Mouse (Mus musculus) heart, postnatal 25 days (tissue): ENCODE results near the gene Catsper2. TPM values are rescaled to one million over a fixed set of nuclear protein-coding genes. Genes with fewer than 3 reads are reported as not detected.

Experiments
- DNase-seq: peaks from one replicate; pipeline ENCODE4 v3.0.0; 2022; ENCODE audit warnings: low spot score
- intact Hi-C: fragments of 180-260 bp; cut with DNase I; formaldehyde crosslinking; loops from one replicate; pipeline ENCODE4 v1.15.1; 2025
- total RNA-seq, 2 experiments: library from RNA; stranded (reverse); gene quantifications; 2 replicates each; pipeline ENCODE4 v1.2.3; 2021

Gene Catsper2
- 1 to 10 TPM; 2.3 to 2.9 TPM for total RNA-seq

DNA sequence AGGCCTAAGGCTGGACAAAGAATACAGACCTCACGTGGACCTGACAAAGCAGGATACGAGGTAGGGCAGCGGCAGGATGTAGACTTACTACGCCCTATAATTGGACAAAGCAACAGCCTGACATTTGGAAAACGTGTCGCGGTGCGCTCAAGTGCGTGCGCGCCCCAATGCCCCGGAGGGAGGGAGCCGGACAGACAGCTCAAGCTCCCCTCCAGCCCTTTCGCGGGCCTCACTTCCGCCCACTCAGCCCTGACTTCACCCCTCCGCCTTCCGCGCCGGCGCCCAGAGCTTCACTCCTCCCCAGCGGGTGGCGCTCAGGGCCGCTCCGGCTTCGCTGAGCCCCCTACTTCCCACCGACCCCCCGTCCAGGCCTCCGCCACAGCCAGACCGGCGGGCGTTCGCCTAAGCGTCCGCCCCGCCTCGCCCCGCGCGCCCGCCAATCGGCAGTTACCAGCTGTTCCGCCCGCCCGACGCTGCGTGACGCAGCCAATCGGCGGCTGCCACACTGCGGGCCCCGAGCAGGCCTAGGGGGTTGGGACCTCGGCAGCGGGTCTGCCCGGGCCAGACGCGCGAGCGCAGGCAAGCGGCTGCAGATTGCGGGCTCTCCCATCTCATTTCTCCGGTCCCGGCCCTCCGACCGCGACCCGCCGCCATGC is at the start of gene Catsper2, which contains the start of gene Pdia3:
Gene Catsper2 (minus strand): TSS at position 406 of the 656 bp plus-strand sequence.
Gene Pdia3 (plus strand): TSS at position 389 of the 656 bp plus-strand sequence.
- DNase-seq: peak; percentile 96
- intact Hi-C loops: no loop called here

DNA sequence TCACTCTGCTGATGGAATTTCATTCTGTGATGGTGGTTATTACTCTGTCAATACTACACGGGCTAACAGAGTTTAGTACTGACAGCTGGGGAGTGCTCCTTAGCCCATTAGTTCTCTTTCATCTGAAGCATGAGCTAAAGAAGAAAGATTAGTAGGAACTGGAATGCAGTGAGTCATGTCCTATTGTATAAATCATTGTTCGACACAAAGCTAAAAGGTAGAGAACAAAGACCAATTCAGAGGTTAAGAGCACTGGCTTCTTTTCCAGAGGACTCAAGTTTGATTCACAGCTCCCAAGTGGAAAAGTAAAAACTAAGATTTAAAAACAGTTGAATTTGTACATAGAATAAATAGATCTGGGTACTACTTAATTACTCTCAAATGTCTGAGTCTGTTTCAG is 46.5 kb upstream of the Catsper2 start:
- DNase-seq: no peak
- intact Hi-C loops: no loop called here

- intact Hi-C loops: no loop called here
- peak; percentile 74 for DNase-seq
Measured at GRCm38 (mm10) chr2:121456692-121457642, 43.4 kb upstream of the Catsper2 start, which contains the start of gene Serinc4. Gene Serinc4, minus strand, starts transcription at chr2:121456781.

DNA sequence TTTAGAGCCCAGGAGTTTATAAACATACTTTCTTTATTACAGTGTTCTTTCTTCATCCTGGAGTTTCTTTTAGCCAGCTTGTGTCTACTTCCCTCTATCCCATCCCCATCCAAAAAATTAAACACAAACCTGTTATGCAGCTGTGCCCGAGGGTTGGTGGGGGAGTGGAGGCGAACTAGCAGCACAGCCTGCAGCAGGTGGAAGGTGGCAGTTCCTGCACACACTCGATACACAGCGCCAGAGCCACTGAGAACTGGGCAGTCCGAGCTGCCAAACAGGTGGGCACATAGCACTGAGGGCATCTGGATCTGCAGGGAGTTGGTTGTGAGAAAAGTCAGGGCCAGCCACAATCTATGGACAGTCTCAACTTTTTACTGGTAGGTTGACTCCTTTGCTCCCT is 41.9 kb upstream of the Catsper2 start:
- intact Hi-C loops: no loop called here

DNA sequence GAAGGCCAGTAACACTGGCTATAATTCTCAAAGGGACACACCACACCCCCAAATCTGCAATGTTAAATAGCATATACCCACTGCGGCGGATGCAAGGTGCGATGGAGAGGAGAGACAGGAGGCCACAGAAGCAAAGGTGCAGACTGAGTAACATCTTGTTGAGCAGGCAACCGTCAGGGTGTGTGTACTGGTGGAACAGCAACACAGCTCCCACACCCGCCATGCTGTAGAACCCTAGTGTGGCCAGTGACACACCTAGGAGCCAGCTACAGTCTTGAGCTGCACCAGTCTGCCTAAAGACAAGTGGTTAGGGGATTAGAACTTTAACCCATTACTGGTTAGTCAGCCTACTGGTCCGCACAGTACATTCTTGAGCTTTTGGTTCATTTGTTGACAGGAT is 40.3 kb upstream of the Catsper2 start:
- no peak for DNase-seq
- intact Hi-C loops: no loop called here

More for the DNA sequence above, 41.9 kb upstream of the Catsper2 start:
- DNase-seq: no peak

DNA sequence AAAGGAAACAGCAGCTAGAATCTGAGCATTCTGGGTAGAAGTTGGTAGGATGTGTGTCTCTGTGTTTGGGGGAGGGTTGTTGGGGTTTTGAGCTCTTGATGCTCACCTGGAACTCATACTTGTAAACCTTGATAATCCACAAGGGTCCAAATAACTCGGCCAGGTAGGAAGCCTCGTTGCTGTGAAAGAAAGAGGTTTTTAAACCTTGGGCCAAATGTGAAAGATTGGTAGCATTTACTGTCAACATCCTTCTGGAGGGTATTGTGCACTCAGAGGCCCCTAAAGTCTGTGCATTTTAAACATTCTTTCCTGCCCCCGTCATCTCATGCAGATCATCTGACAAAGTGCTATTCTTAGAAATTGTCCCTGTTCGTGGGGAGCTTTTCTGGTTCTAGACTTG is 39.4 kb upstream of the Catsper2 start, which contains the start of gene Hypk:
Gene Hypk (plus strand): TSS at position 301 of the 400 bp plus-strand sequence.
- no peak for DNase-seq
- intact Hi-C loops: no loop called here

GRCm38 (mm10) chr2:121452361-121452760 is 38.8 kb upstream of the Catsper2 start:
- DNase-seq: no peak
- intact Hi-C loops: no loop called here

DNA sequence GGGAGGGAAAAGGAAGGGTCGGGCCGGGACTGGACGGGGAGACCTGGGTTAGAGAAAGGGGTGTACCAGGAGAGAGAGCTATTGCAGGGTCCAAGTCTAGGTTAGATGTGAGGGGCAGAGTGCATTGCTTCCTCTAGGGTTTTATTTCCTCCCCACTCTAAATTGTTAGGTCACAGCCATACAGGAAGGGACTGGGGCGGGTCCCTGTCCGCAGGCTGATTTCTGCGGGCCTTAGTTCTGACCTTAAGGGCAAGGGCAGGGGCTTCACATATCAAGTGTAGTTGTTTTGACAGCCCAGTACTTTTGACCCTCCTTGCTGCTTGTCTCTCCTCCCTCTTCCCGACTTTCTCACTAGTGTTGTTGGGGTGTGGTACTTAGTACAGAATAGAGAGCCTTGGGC is 36.5 kb upstream of the Catsper2 start:
- DNase-seq: no peak
- intact Hi-C loops: no loop called here

DNA sequence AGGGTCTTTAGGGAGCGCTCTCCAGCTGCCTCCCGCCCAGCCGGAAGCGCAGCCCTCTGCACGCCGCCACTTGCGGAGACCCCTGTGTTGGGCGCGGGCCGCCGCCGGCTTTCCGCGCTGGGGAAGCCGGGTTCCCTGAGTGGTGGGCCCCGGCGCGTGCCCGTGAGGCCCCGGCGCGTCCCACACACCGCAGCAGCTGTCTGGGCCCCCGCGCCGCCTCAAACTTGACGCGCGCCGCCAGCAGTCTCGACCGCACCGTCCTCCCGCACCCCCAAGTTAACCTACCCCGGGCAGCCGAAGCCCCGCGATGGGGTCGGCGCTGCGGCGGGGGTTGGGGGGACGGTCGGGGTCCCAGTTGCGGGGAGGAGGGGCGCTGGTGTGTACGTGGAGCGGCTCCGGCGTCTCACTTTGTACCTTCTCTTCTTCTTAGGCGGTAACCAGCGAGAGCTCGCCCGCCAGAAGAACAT is 36.0 kb upstream of the Catsper2 start:
- DNase-seq: no peak
- intact Hi-C loops: loop anchor here (1.0 to 10.0 kb wide), 3 partner anchors 25 to 925 kb away; partner anchors contain the start of genes Mfap1a, Mfap1b and Wdr76

- intact Hi-C loops: loop anchor here (1.0 to 10.0 kb wide), 3 partner anchors 25 to 926 kb away; partner anchors contain the start of genes Mfap1a, Mfap1b and Wdr76
- peak; percentile 100 for DNase-seq
Measured at GRCm38 (mm10) chr2:121448739-121449535, 35.3 kb upstream of the Catsper2 start, which contains the start of gene Serf2. Gene Serf2, plus strand, starts transcription at chr2:121449195.

- intact Hi-C loops: loop anchor here (2.0 to 10.0 kb wide), 2 partner anchors 59 to 927 kb away; partner anchors contain the start of genes Mfap1a and Wdr76
- no peak for DNase-seq
Measured at GRCm38 (mm10) chr2:121448136-121448535, 34.5 kb upstream of the Catsper2 start.

GRCm38 (mm10) chr2:121447006-121447405 is 33.4 kb upstream of the Catsper2 start:
- no peak for DNase-seq
- intact Hi-C loops: loop anchor here (10.0 kb wide), 1 partner anchor 928 kb away; no protein-coding TSS in a partner anchor

GRCm38 (mm10) chr2:121446506-121446905 is 32.9 kb upstream of the Catsper2 start:
- no peak for DNase-seq
- intact Hi-C loops: loop anchor here (10.0 kb wide), 1 partner anchor 928 kb away; no protein-coding TSS in a partner anchor

GRCm38 (mm10) chr2:121445117-121445516 is 31.5 kb upstream of the Catsper2 start:
- no peak for DNase-seq

GRCm38 (mm10) chr2:121444178-121444577 is 30.6 kb upstream of the Catsper2 start, which contains the start of gene Ell3:
Gene Ell3, minus strand, starts transcription at chr2:121444278.
- intact Hi-C loops: loop anchor here (10.0 kb wide), 1 partner anchor 931 kb away; no protein-coding TSS in a partner anchor
- no peak for DNase-seq

More at GRCm38 (mm10) chr2:121445117-121445516, 31.5 kb upstream of the Catsper2 start:
- intact Hi-C loops: loop anchor here (10.0 kb wide), 1 partner anchor 930 kb away; no protein-coding TSS in a partner anchor

DNA sequence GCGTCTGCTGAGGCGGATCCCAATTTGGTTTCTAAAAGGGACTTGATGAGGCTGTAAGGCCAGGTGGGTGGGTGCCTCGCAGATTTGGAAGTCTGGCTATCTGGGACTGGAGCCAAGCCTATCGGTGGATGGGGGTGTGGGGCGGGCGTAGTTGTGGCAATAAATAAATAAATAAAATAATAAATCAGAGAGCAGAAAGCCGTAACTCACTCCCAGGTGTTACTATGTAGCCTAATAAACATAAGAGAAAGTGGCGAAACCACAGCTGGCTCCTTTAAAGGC is 29.4 kb upstream of the Catsper2 start:
- intact Hi-C loops: loop anchor here (10.0 kb wide), 1 partner anchor 932 kb away; no protein-coding TSS in a partner anchor
- no peak for DNase-seq

GRCm38 (mm10) chr2:121442259-121443067 is 28.9 kb upstream of the Catsper2 start:
- peak; percentile 22 for DNase-seq
- intact Hi-C loops: loop anchor here (10.0 kb wide), 1 partner anchor 932 kb away; no protein-coding TSS in a partner anchor

DNA sequence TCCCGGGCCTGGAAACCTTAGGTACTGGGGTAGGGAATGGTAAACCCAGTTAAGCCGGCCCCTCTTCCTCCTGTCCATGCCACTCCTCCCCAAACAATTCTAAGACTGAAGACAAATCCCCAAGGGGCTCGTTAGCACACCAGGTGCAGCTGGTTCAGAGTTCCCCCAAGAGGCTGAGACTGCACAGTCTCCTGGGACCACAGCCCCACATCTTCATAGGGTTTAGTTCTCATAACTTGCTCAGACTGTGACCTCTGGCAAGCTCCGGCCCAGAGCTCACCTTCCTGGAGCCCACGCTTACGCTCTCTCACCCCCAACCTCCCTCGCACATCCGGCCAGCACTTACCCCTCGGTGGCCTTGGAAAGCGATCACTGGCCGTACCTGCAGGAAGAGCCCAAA is 28.2 kb upstream of the Catsper2 start:
- no peak for DNase-seq
- intact Hi-C loops: loop anchor here (10.0 kb wide), 1 partner anchor 933 kb away; no protein-coding TSS in a partner anchor
